Comparison of ENCODE assay signal across 26 mouse cellular contexts in the genomic region with DNA sequence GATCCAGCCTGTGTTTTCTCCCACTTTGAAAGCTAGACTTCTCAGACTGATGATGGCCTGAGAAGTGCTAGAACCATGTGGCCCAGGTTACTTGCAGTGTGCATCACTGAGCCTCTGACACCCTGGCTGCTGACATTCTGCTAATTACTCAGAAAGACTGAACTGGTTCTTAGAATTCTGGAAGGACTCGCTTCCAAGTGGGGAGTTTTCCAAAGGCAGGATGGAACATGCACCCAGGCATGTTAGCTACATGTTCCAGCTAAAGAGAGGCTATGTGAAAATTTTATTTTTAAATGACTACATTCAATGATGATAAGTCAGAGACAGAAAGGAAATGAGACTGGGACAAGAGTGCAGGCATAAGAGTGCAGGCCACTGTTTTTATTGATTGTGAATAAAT.
"Had no signal": no experiment of that assay in that cellular context is flagged by ENCODE, and none has a peak within 500 bp of the region (broad histone marks: within the 10 kb centered on the region; RNA-seq: fewer than 3 reads in every experiment).

No protein-coding gene starts in this region.

- H3K27ac ChIP-seq: heart, embryonic 10.5 days; hindbrain, embryonic 10.5 days; hindbrain, embryonic 12.5 days; hindbrain, embryonic 14.5 days; intestine, embryonic 15.5 days; kidney, embryonic 15.5 days; kidney, postnatal 0 days; left cerebral cortex, adult 2 months; limb, embryonic 13.5 days; liver, embryonic 13.5 days; liver, embryonic 15.5 days had no signal

- H3K36me3 ChIP-seq: heart, embryonic 10.5 days; heart, embryonic 12.5 days; hindbrain, embryonic 10.5 days; hindbrain, embryonic 12.5 days; intestine, embryonic 15.5 days; kidney, embryonic 15.5 days; liver, embryonic 13.5 days; liver, embryonic 15.5 days had no signal

- H3K9me3 ChIP-seq: heart, embryonic 10.5 days; heart, embryonic 12.5 days; hindbrain, embryonic 10.5 days; hindbrain, embryonic 12.5 days; intestine, embryonic 15.5 days; kidney, embryonic 15.5 days; limb, embryonic 13.5 days; liver, embryonic 13.5 days; liver, embryonic 15.5 days had no signal

- ATAC-seq: hindbrain, embryonic 16.5 days; inflammation-experienced regulatory T-cells, adult 6 months; intestine, embryonic 15.5 days; intestine, postnatal 0 days had no signal

- H3K9ac ChIP-seq: heart, embryonic 12.5 days; hindbrain, embryonic 12.5 days; hindbrain, embryonic 14.5 days; intestine, embryonic 15.5 days; kidney, embryonic 15.5 days; limb, embryonic 13.5 days; liver, embryonic 13.5 days; liver, embryonic 15.5 days had no signal

- H3K4me2 ChIP-seq: heart, embryonic 12.5 days; hindbrain, embryonic 12.5 days; hindbrain, embryonic 14.5 days; intestine, embryonic 15.5 days; kidney, embryonic 15.5 days; limb, embryonic 13.5 days; liver, embryonic 11.5 days; liver, embryonic 13.5 days; liver, embryonic 15.5 days had no signal

- DNase-seq: gastrocnemius, postnatal 14 days; gastrocnemius, postnatal 36 days; heart, adult 18-20 months; heart, postnatal 10 days; heart, postnatal 4 days; kidney, adult 18-20 months; kidney, adult 9 months; kidney, postnatal 14 days; kidney, postnatal 4 days; liver; liver, embryonic 13.5 days had no signal

- H3K4me1 ChIP-seq: heart, embryonic 12.5 days; hindbrain, embryonic 10.5 days; hindbrain, embryonic 12.5 days; intestine, embryonic 15.5 days; kidney, embryonic 15.5 days; liver, embryonic 13.5 days; liver, embryonic 15.5 days had no signal

- H3K4me3 ChIP-seq: heart, embryonic 10.5 days; heart, embryonic 12.5 days; hindbrain, embryonic 10.5 days; hindbrain, embryonic 12.5 days; intestine, embryonic 15.5 days; kidney, embryonic 15.5 days; left cerebral cortex, adult 2 months; limb, embryonic 13.5 days; liver, embryonic 13.5 days; liver, embryonic 15.5 days had no signal

- H3K27me3 ChIP-seq: heart, embryonic 12.5 days; hindbrain, embryonic 12.5 days; intestine, embryonic 15.5 days; kidney, embryonic 15.5 days; limb, embryonic 13.5 days; liver, embryonic 13.5 days; liver, embryonic 15.5 days had no signal
